Mouse (Mus musculus) ovary, postnatal 36 days (tissue): ENCODE data around the gene Vmn1r33.
"Not testable (repeated sequence)": the region's sequence is repeated elsewhere in the genome, so short reads cannot be mapped to it uniquely, and the experiment has no call there.

ENCODE experiments used
- DNase-seq: peaks from one replicate; pipeline ENCODE4 v3.0.0; 2022; ENCODE audit warnings: low spot score, mixed read lengths

Vmn1r33 gene

GRCm38 (mm10) chr6:66618182-66618581 lies at the start of gene Vmn1r33:
Gene Vmn1r33, minus strand, starts transcription at chr6:66618282.
- DNase-seq = not testable (repeated sequence)

GRCm38 (mm10) chr6:66643779-66644178 lies 25.7 kb upstream of the Vmn1r33 start, which contains the start of gene Vmn1r34:
Gene Vmn1r34, minus strand, starts transcription at chr6:66643879.
- no peak for DNase-seq

- DNase-seq = no peak
These were observed 22.3 kb downstream of the Vmn1r33 start for GRCm38 (mm10) chr6:66595804-66596203.
